Mouse (Mus musculus) stomach, embryonic 15.5 days (tissue): ENCODE results near the gene Ankrd39. TPM values are rescaled to one million over a fixed set of nuclear protein-coding genes. Genes with fewer than 3 reads are reported as not detected.
A peak's percentile ranks its signal among the peaks of the same experiment; 100 is the strongest.

Source experiments
- ATAC-seq: fragments of 200-750 bp; cut with Nextera tagmentation; 2 replicates; pipeline ENCODE4 v1.8.0; 2017; ENCODE audit warnings: low read depth, moderate number of reproducible peaks, moderate TSS enrichment; ENCODE audit not compliant: insufficient read depth, low FRiP score
- H3K27ac ChIP-seq: fragments of 300-500 bp; sonication (generic); 2 replicates; pipeline ENCODE4 v1.5.1; 2015; ENCODE audit warnings: mild to moderate bottlenecking, inconsistent platforms
- H3K27me3 ChIP-seq: fragments of 300-500 bp; sonication (generic); replicated peaks from 2 replicates; pipeline ENCODE4 v1.6.1; 2015; ENCODE audit warnings: inconsistent platforms
- H3K36me3 ChIP-seq: fragments of 300-500 bp; sonication (generic); 2 replicates; pipeline ENCODE4 v1.6.1; 2015; ENCODE audit warnings: inconsistent platforms
- H3K4me1 ChIP-seq: fragments of 300-500 bp; sonication (generic); 2 replicates; pipeline ENCODE4 v1.6.1; 2015; ENCODE audit warnings: inconsistent platforms
- H3K4me2 ChIP-seq: fragments of 300-500 bp; sonication (generic); 2 replicates; pipeline ENCODE4 v1.6.1; 2015; ENCODE audit warnings: mild to moderate bottlenecking, inconsistent platforms
- H3K4me3 ChIP-seq: fragments of 300-500 bp; sonication (generic); replicated peaks from 2 replicates; pipeline ENCODE4 v1.5.1; 2015; ENCODE audit warnings: inconsistent platforms
- H3K9ac ChIP-seq: fragments of 300-500 bp; sonication (generic); 2 replicates; pipeline ENCODE4 v1.6.1; 2015; ENCODE audit warnings: inconsistent platforms
- H3K9me3 ChIP-seq: fragments of 300-500 bp; sonication (generic); 2 replicates; pipeline ENCODE4 v1.6.1; 2016; ENCODE audit warnings: inconsistent platforms
- WGBS: fragments of 180-500 bp; shearing (Covaris S2); methylation state at CpG from one replicate; pipeline ENCODE4 v1.1.7; 2015; 5-methylcytosine and 5-hydroxymethylcytosine counted together
- polyA plus RNA-seq: library from polyadenylated mRNA; unstranded; fragments of >200 nt; fragmentation: Nextera tagmentation; extraction: Ambion mirVana; gene quantifications from 2 replicates; pipeline ENCODE4 v1.2.1, GENCODE M21; 2015

Gene Ankrd39
- polyA plus RNA-seq, 1 experiment from 2014 or later = 24.9 TPM

DNA sequence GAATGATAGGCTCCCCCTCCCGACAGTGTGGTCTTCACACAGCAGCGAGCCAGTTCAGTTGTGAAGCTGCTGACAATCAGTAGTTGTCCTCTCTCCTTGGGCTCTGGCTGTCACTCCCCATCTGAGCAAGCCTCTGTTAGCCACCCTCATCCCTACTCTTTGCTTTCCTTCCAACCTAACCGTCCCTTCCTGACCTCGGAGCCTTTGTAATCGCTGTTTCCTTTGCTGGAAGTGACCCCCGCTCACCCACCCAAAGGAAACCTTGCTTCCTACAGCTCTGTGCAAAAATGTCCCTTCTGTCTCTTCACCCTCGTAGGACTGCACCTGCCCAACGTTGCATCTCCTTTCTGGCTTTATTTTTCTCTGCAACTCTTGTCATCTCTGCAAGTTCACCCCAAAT is 35.0 kb upstream of the Ankrd39 start:
- 77% methylated on average over 8 of the region's 8 CpGs for WGBS
- Histone ChIP-seq H3K4me1 (peaks cover 27% of the 10 kb centered on the region), H3K4me3 (no peak overlapping the region), H3K27me3 (no peaks in the 10 kb centered on the region), H3K36me3 (no peaks in the 10 kb centered on the region), H3K9ac (no peak overlapping the region), H3K9me3 (no peaks in the 10 kb centered on the region), H3K4me2 (no peak overlapping the region), H3K27ac (no peak overlapping the region)
- ATAC-seq = no peak

GRCm38 (mm10) chr1:36581260-36581659 is 34.0 kb upstream of the Ankrd39 start:
- ATAC-seq = no peak
- Histone ChIP-seq H3K27ac (peak overlapping the region; percentile 89), H3K27me3 (no peaks in the 10 kb centered on the region), H3K36me3 (no peaks in the 10 kb centered on the region), H3K9ac (no peak overlapping the region), H3K4me3 (no peak overlapping the region), H3K9me3 (no peaks in the 10 kb centered on the region), H3K4me2 (peak overlapping the region; percentile 47; the same call in 1 of the 2 replicates), H3K4me1 (peaks cover 33% of the 10 kb centered on the region)
- 80% methylated on average over 5 of the region's 5 CpGs for WGBS

GRCm38 (mm10) chr1:36580384-36581207 is 33.4 kb upstream of the Ankrd39 start:
- peak overlapping the region; percentile 47 for H3K4me2 ChIP-seq
- 2% methylated on average over 17 of the region's 17 CpGs for WGBS
- no peaks in the 10 kb centered on the region for H3K36me3 ChIP-seq
- peak; percentile 92 for ATAC-seq
- H3K27me3 ChIP-seq = no peaks in the 10 kb centered on the region
- H3K4me3 ChIP-seq = peak overlapping the region; percentile 11; the same call in 1 of the 2 replicates
- H3K27ac ChIP-seq = peak overlapping the region; percentile 89
- peaks cover 36% of the 10 kb centered on the region for H3K4me1 ChIP-seq
- no peaks in the 10 kb centered on the region for H3K9me3 ChIP-seq
- H3K9ac ChIP-seq = no peak overlapping the region

GRCm38 (mm10) chr1:36579974-36580383 is 32.7 kb upstream of the Ankrd39 start:
- no peaks in the 10 kb centered on the region for H3K36me3 ChIP-seq
- H3K4me2 ChIP-seq = peak overlapping the region; percentile 47
- peaks cover 40% of the 10 kb centered on the region for H3K4me1 ChIP-seq
- 22% methylated on average over 6 of the region's 6 CpGs for WGBS
- no peaks in the 10 kb centered on the region for H3K27me3 ChIP-seq
- H3K9me3 ChIP-seq = no peaks in the 10 kb centered on the region
- peak; percentile 73 for ATAC-seq
- no peak overlapping the region for H3K9ac ChIP-seq
- H3K27ac ChIP-seq = peak overlapping the region; percentile 89
- H3K4me3 ChIP-seq = peak overlapping the region; percentile 11; the same call in 1 of the 2 replicates

DNA sequence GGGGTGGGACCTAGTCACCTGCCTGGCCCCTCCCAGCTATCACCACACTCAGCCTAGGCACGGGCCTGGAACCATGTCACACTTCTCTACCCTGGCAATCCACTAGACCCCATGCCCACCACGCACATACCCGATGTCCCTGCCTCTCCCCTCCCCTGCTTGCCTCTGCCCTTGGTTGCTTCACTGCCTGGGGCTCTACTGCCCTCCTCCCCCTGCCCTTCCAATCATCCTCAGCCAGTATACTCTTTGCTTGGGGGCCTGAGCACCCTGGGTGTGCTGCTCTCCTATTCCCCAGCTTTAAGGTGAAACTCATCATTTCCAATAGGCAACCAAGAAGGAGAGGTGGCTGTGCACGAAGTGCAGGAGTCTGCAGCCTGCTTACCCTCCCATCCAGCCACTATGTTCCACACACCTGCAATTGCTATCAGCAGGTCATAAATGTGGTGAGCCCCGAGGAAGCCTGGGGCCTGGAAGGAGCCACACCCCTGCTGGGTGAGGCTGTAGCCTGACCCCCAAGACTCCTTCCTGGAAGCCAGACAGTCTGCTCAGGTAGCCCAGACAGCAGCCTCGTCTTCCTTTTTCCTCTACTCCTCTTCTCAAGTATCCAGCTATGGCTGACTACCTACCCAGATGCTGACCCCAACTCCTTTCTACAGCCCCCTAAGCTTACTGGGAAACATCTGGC is 29.9 kb upstream of the Ankrd39 start:
- Histone ChIP-seq H3K9me3 (no peaks in the 10 kb centered on the region), H3K27ac (0 out of 2 replicates have a peak overlapping the region, but pooled peaks have one; percentile 41), H3K4me1 (peaks cover 56% of the 10 kb centered on the region), H3K4me3 (no peak overlapping the region), H3K27me3 (no peaks in the 10 kb centered on the region), H3K4me2 (no peak overlapping the region), H3K9ac (no peak overlapping the region), H3K36me3 (no peaks in the 10 kb centered on the region)
- WGBS = 61% methylated on average over 6 of the region's 6 CpGs
- ATAC-seq = no peak

DNA sequence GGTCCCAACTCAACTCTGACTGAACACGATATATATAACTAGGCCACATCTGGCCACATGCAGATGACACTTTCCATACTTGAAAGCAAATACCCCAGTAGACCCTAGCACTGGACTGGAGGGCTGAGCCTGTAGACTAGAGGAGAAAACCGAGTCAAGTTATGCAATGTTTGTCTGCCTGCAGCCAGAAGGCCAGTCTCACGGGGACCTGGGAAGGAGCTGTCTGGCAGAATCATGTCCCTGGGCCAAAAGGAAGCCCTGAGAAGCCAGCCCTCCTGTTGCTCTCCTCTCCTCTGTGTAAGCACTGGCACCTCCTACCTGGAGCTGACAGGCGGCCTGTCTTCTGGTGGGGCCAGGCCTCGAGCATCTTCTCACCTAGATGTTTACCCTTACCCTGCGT is 28.1 kb upstream of the Ankrd39 start:
- no peaks in the 10 kb centered on the region for H3K27me3 ChIP-seq
- no peak for ATAC-seq
- no peaks in the 10 kb centered on the region for H3K9me3 ChIP-seq
- H3K4me1 ChIP-seq = peaks cover 47% of the 10 kb centered on the region
- 0 out of 2 replicates have a peak overlapping the region, but pooled peaks have one; percentile 5 for H3K27ac ChIP-seq
- H3K36me3 ChIP-seq = no peaks in the 10 kb centered on the region
- no peak overlapping the region for H3K4me2 ChIP-seq
- no peak overlapping the region for H3K9ac ChIP-seq
- H3K4me3 ChIP-seq = no peak overlapping the region
- 58% methylated on average over 6 of the region's 6 CpGs for WGBS

GRCm38 (mm10) chr1:36574196-36574955 is 27.1 kb upstream of the Ankrd39 start:
- H3K4me1 ChIP-seq = peaks cover 49% of the 10 kb centered on the region
- 0 out of 2 replicates have a peak overlapping the region, but pooled peaks have one; percentile 2 for H3K9ac ChIP-seq
- H3K36me3 ChIP-seq = no peaks in the 10 kb centered on the region
- peak; percentile 36; the same call in 1 of the 2 replicates for ATAC-seq
- no peaks in the 10 kb centered on the region for H3K9me3 ChIP-seq
- H3K27me3 ChIP-seq = no peaks in the 10 kb centered on the region
- 68% methylated on average over 5 of the region's 5 CpGs for WGBS
- H3K27ac ChIP-seq = peak overlapping the region; percentile 85
- no peak overlapping the region for H3K4me3 ChIP-seq
- H3K4me2 ChIP-seq = no peak overlapping the region

- Histone ChIP-seq H3K36me3 (no peaks in the 10 kb centered on the region), H3K4me2 (no peak overlapping the region), H3K9me3 (no peaks in the 10 kb centered on the region), H3K4me3 (no peak overlapping the region), H3K27ac (peak overlapping the region; percentile 85), H3K27me3 (no peaks in the 10 kb centered on the region), H3K4me1 (peaks cover 55% of the 10 kb centered on the region), H3K9ac (no peak overlapping the region)
- 69% methylated on average over 8 of the region's 8 CpGs for WGBS
- ATAC-seq = no peak
Observed at GRCm38 (mm10) chr1:36573524-36573923, 26.3 kb upstream of the Ankrd39 start.

DNA sequence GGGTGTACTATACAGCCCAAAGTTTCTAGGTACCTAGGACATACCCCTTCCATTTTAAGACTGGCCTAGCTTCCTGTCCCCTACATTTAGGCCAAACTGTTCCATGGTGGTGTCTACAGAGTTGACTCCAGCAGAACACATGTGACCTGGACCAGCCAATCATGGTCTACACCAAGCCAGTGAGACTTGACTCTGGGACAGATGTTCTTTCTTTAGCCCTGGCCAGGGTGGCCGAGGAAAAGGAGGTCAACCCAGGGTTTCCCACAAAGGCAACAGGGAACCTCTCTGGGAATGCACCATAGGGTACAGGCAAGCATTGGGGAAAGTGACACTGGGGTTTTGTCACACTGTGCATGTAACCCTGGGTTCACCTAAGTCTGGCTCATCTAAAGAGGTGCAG is 25.5 kb upstream of the Ankrd39 start:
- 63% methylated on average over 1 of the region's 1 CpGs for WGBS
- no peaks in the 10 kb centered on the region for H3K36me3 ChIP-seq
- peaks cover 64% of the 10 kb centered on the region for H3K4me1 ChIP-seq
- H3K4me2 ChIP-seq = no peak overlapping the region
- H3K27me3 ChIP-seq = no peaks in the 10 kb centered on the region
- no peaks in the 10 kb centered on the region for H3K9me3 ChIP-seq
- 0 out of 2 replicates have a peak overlapping the region, but pooled peaks have one; percentile 85 for H3K27ac ChIP-seq
- ATAC-seq = no peak
- H3K9ac ChIP-seq = no peak overlapping the region
- no peak overlapping the region for H3K4me3 ChIP-seq

- Histone ChIP-seq H3K4me1 (peaks cover 63% of the 10 kb centered on the region), H3K9me3 (no peaks in the 10 kb centered on the region), H3K36me3 (no peaks in the 10 kb centered on the region), H3K4me3 (no peak overlapping the region), H3K4me2 (no peak overlapping the region), H3K27ac (peak overlapping the region; percentile 41; the same call in 1 of the 2 replicates), H3K27me3 (no peaks in the 10 kb centered on the region), H3K9ac (no peak overlapping the region)
- 48% methylated on average over 2 of the region's 2 CpGs for WGBS
- ATAC-seq = no peak
Observed at GRCm38 (mm10) chr1:36572140-36572700, 25.0 kb upstream of the Ankrd39 start.

- ATAC-seq = no peak
- H3K4me2 ChIP-seq = no peak overlapping the region
- no peaks in the 10 kb centered on the region for H3K9me3 ChIP-seq
- peak overlapping the region; percentile 41; the same call in 1 of the 2 replicates for H3K27ac ChIP-seq
- H3K36me3 ChIP-seq = no peaks in the 10 kb centered on the region
- H3K4me1 ChIP-seq = peaks cover 57% of the 10 kb centered on the region
- WGBS = 49% methylated on average over 6 of the region's 6 CpGs
- no peak overlapping the region for H3K9ac ChIP-seq
- no peak overlapping the region for H3K4me3 ChIP-seq
- H3K27me3 ChIP-seq = no peaks in the 10 kb centered on the region
Observed at GRCm38 (mm10) chr1:36571627-36572026, 24.4 kb upstream of the Ankrd39 start.
